Mouse (Mus musculus) stomach, embryonic 16.5 days (tissue): ENCODE data around the gene Dapp1. TPM values are rescaled to one million over a fixed set of nuclear protein-coding genes. Genes with fewer than 3 reads are reported as not detected.

Experiments
- ATAC-seq: fragments of 200-750 bp; cut with Nextera tagmentation; 2 replicates; pipeline ENCODE4 v1.8.0; 2017; ENCODE audit warnings: moderate number of reproducible peaks, moderate TSS enrichment; ENCODE audit not compliant: insufficient read depth, low FRiP score
- H3K27ac ChIP-seq: fragments of 300-500 bp; sonication (generic); 2 replicates; pipeline ENCODE4 v1.5.1; 2014; ENCODE audit warnings: low read length
- H3K27me3 ChIP-seq: fragments of 300-500 bp; sonication (generic); 2 replicates; pipeline ENCODE4 v1.6.1; 2014; ENCODE audit warnings: low read length, control low read depth, mixed read lengths; ENCODE audit not compliant: control insufficient read depth, insufficient read depth
- H3K36me3 ChIP-seq: fragments of 300-500 bp; sonication (generic); 2 replicates; pipeline ENCODE4 v1.6.1; 2014; ENCODE audit warnings: low read length; ENCODE audit not compliant: control insufficient read depth, insufficient read depth
- H3K4me1 ChIP-seq: fragments of 300-500 bp; sonication (generic); 2 replicates; pipeline ENCODE4 v1.6.1; 2014; ENCODE audit warnings: low read length, control low read depth, mixed read lengths; ENCODE audit not compliant: control insufficient read depth, insufficient read depth
- H3K4me2 ChIP-seq: fragments of 300-500 bp; sonication (generic); 2 replicates; pipeline ENCODE4 v1.6.1; 2014; ENCODE audit warnings: low read depth, low read length, mixed read lengths
- H3K4me3 ChIP-seq: fragments of 300-500 bp; sonication (generic); replicated peaks from 2 replicates; pipeline ENCODE4 v1.5.1; 2014; ENCODE audit warnings: mild to moderate bottlenecking, low read length
- H3K9ac ChIP-seq: fragments of 300-500 bp; sonication (generic); 2 replicates; pipeline ENCODE4 v1.6.1; 2014; ENCODE audit warnings: low read length
- H3K9me3 ChIP-seq: fragments of 300-500 bp; sonication (generic); replicated peaks from 2 replicates; pipeline ENCODE4 v1.6.1; 2016; ENCODE audit warnings: low read length, control low read depth; ENCODE audit not compliant: control insufficient read depth
- WGBS: fragments of 180-500 bp; shearing (Covaris S2); extraction: QIAGEN DNeasy Blood & Tissue Kit; methylation state at CpG from one replicate; pipeline ENCODE4 v1.1.7; 2014; 5-methylcytosine and 5-hydroxymethylcytosine counted together
- polyA plus RNA-seq: library from polyadenylated mRNA; unstranded; fragments of >200 nt; fragmentation: Nextera tagmentation; extraction: Ambion mirVana; gene quantifications from 2 replicates; pipeline ENCODE4 v1.2.1, GENCODE M21; 2015

Dapp1 gene
- polyA plus RNA-seq, 1 experiment from 2014 or later: 18.0 TPM

DNA sequence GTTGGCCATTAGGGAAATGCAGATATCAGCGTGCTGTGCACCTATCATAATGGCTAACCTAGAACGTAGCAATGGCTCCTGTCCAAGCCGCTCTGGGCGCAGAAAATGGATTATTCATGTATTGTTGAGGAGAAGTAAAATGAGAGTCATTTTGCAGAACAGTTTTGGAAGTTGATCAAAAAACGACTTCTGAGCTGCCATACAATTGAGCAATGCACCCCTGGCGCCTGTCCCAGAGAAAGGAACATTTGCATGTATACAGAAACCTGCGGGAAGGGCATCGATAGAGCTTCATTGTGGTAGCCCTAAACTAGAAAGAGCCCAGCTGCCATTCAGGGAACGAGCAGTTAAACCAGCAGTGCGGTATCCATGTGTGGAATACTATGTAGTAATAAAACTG lies 81.2 kb downstream of the Dapp1 start:
- Histone ChIP-seq H3K27ac (no peak overlapping the region), H3K9ac (no peak overlapping the region), H3K4me1 (no peaks in the 10 kb centered on the region), H3K27me3 (no peaks in the 10 kb centered on the region), H3K4me3 (no peak overlapping the region), H3K9me3 (0 out of 2 replicates have a peak, but pooled peaks cover under 1% of the 10 kb centered on the region), H3K36me3 (no peaks in the 10 kb centered on the region), H3K4me2 (no peak overlapping the region)
- no peak for ATAC-seq
- 85% methylated on average over 10 of the region's 10 CpGs for WGBS

GRCm38 (mm10) chr3:137897685-137898084 lies 83.7 kb downstream of the Dapp1 start:
- H3K9ac ChIP-seq: no peak overlapping the region
- H3K4me1 ChIP-seq: no peaks in the 10 kb centered on the region
- H3K4me3 ChIP-seq: no peak overlapping the region
- 75% methylated on average over 5 of the region's 5 CpGs for WGBS
- no peaks in the 10 kb centered on the region for H3K27me3 ChIP-seq
- ATAC-seq: no peak
- H3K9me3 ChIP-seq: 0 out of 2 replicates have a peak, but pooled peaks cover 3% of the 10 kb centered on the region
- no peak overlapping the region for H3K27ac ChIP-seq
- no peak overlapping the region for H3K4me2 ChIP-seq
- H3K36me3 ChIP-seq: 0 out of 2 replicates have a peak, but pooled peaks cover 4% of the 10 kb centered on the region

GRCm38 (mm10) chr3:137896867-137897266 lies 84.5 kb downstream of the Dapp1 start:
- H3K27ac ChIP-seq: no peak overlapping the region
- no peak overlapping the region for H3K4me3 ChIP-seq
- H3K9ac ChIP-seq: no peak overlapping the region
- H3K4me2 ChIP-seq: no peak overlapping the region
- H3K36me3 ChIP-seq: 0 out of 2 replicates have a peak, but pooled peaks cover 4% of the 10 kb centered on the region
- H3K9me3 ChIP-seq: 0 out of 2 replicates have a peak, but pooled peaks cover 3% of the 10 kb centered on the region
- no peaks in the 10 kb centered on the region for H3K4me1 ChIP-seq
- no peaks in the 10 kb centered on the region for H3K27me3 ChIP-seq
- 93% methylated on average over 3 of the region's 3 CpGs for WGBS
- ATAC-seq: no peak

- Histone ChIP-seq H3K9ac (no peak overlapping the region), H3K4me3 (no peak overlapping the region), H3K36me3 (0 out of 2 replicates have a peak, but pooled peaks cover 4% of the 10 kb centered on the region), H3K27ac (no peak overlapping the region), H3K4me1 (no peaks in the 10 kb centered on the region), H3K9me3 (0 out of 2 replicates have a peak, but pooled peaks cover 3% of the 10 kb centered on the region), H3K27me3 (no peaks in the 10 kb centered on the region), H3K4me2 (no peak overlapping the region)
- ATAC-seq: no peak
- WGBS: 87% methylated on average over 4 of the region's 4 CpGs
These were observed 85.0 kb downstream of the Dapp1 start for GRCm38 (mm10) chr3:137896386-137896785.

DNA sequence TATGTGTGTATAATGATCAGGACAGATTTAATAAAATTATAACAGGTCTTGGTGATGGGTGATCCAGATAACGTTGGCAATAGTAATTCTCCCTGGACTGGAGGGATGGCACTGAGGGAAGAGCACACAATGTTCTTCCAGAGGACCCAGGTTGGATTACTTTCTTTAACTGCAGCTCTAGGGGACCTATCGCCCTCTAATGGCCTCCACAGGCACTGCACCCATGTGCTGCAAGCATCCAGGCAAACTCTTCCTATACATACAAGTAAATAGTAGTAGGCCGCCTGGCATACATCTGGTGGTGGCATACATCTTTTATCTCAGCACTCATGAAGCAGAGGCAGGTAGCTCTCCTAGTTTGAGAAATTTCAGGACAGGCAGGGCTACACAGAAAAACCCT lies 86.1 kb downstream of the Dapp1 start:
- ATAC-seq: no peak
- 95% methylated on average over 3 of the region's 3 CpGs for WGBS
- H3K4me2 ChIP-seq: no peak overlapping the region

DNA sequence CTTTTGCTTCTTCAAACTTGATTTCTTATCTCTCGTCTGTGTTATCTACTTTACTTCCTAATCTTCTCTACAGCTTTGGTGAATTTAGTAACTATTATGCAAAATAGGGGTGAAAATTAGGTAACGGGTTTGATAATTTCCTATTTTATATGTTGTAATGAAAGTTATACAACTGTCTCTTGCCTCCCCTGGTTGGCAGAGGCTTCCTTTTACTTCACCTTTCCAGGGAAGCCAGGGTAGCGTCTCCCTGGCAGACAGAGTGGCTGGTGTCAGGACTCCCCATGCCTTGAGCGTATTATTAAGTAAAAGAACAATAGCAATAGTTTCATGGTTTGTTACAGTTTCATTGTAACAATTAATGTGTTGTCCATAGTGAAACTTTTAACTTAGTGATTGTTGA lies 87.6 kb downstream of the Dapp1 start:
- Histone ChIP-seq H3K27ac (no peak overlapping the region), H3K9me3 (0 out of 2 replicates have a peak, but pooled peaks cover 3% of the 10 kb centered on the region), H3K9ac (no peak overlapping the region), H3K4me1 (no peaks in the 10 kb centered on the region), H3K4me2 (no peak overlapping the region), H3K36me3 (peaks cover 12% of the 10 kb centered on the region; the same call in 1 of the 2 replicates), H3K4me3 (no peak overlapping the region), H3K27me3 (no peaks in the 10 kb centered on the region)
- WGBS: 84% methylated on average over 4 of the region's 4 CpGs
- ATAC-seq: no peak

More for the DNA sequence above, 86.1 kb downstream of the Dapp1 start:
- no peaks in the 10 kb centered on the region for H3K4me1 ChIP-seq
- H3K27ac ChIP-seq: no peak overlapping the region
- H3K9me3 ChIP-seq: 0 out of 2 replicates have a peak, but pooled peaks cover 3% of the 10 kb centered on the region
- H3K4me3 ChIP-seq: no peak overlapping the region
- H3K36me3 ChIP-seq: 0 out of 2 replicates have a peak, but pooled peaks cover 4% of the 10 kb centered on the region
- no peak overlapping the region for H3K9ac ChIP-seq
- H3K27me3 ChIP-seq: no peaks in the 10 kb centered on the region

DNA sequence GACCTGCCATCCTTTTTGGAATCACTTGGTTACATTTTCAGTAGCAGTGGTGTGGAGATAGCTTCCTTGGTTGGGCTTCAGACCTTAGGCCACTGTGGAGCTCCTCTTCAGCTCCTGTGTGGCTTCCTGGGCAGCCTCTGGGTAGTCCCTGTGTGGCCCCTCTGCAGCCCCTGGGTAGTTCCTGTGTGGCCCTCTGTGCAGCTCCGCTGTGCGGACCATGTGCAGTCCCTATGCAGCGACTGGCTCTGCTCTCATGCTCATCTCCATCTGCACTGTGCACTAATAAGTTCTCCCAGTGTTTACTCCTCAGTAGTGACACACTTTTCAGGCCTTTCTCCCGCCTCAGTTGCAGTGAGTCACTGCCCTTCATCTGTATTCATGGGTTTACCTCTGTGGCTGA lies 89.2 kb downstream of the Dapp1 start:
- Histone ChIP-seq H3K4me1 (no peaks in the 10 kb centered on the region), H3K36me3 (peaks cover 12% of the 10 kb centered on the region; the same call in 1 of the 2 replicates)
- 90% methylated on average over 4 of the region's 4 CpGs for WGBS

GRCm38 (mm10) chr3:137891089-137891488 lies 90.3 kb downstream of the Dapp1 start:
- Histone ChIP-seq H3K9me3 (0 out of 2 replicates have a peak, but pooled peaks cover 3% of the 10 kb centered on the region), H3K27ac (no peak overlapping the region), H3K9ac (no peak overlapping the region), H3K4me1 (no peaks in the 10 kb centered on the region), H3K4me3 (no peak overlapping the region), H3K4me2 (no peak overlapping the region), H3K27me3 (no peaks in the 10 kb centered on the region), H3K36me3 (peaks cover 12% of the 10 kb centered on the region; the same call in 1 of the 2 replicates)
- no peak for ATAC-seq
- WGBS: 76% methylated on average over 3 of the region's 3 CpGs

More for the DNA sequence above, 89.2 kb downstream of the Dapp1 start:
- no peak for ATAC-seq
- no peak overlapping the region for H3K9ac ChIP-seq
- H3K27me3 ChIP-seq: no peaks in the 10 kb centered on the region
- 0 out of 2 replicates have a peak, but pooled peaks cover 3% of the 10 kb centered on the region for H3K9me3 ChIP-seq
- no peak overlapping the region for H3K4me3 ChIP-seq
- H3K27ac ChIP-seq: no peak overlapping the region
- no peak overlapping the region for H3K4me2 ChIP-seq

GRCm38 (mm10) chr3:137887961-137888360 lies 93.4 kb downstream of the Dapp1 start:
- no peak overlapping the region for H3K4me3 ChIP-seq
- H3K4me1 ChIP-seq: no peaks in the 10 kb centered on the region
- no peak overlapping the region for H3K27ac ChIP-seq
- H3K36me3 ChIP-seq: peaks cover 8% of the 10 kb centered on the region; the same call in 1 of the 2 replicates
- 71% methylated on average over 7 of the region's 7 CpGs for WGBS
- no peak overlapping the region for H3K4me2 ChIP-seq
- no peak for ATAC-seq
- no peaks in the 10 kb centered on the region for H3K9me3 ChIP-seq
- H3K27me3 ChIP-seq: no peaks in the 10 kb centered on the region
- H3K9ac ChIP-seq: no peak overlapping the region
